Mouse (Mus musculus): ENCODE data around the gene Mgp. TPM values are rescaled to one million over a fixed set of nuclear protein-coding genes. Genes with fewer than 3 reads are reported as not detected.

Gene Mgp
- polyA plus RNA-seq, 1 experiment = 93.7 TPM

- Histone ChIP-seq H3K27me3 (ENCODE audit: control insufficient read depth, insufficient read depth, low read length) (no peaks in the 10 kb centered on the region), H3K4me1 (ENCODE audit: control insufficient read depth, insufficient read depth, low read length) (no peaks in the 10 kb centered on the region), H3K27ac (ENCODE audit: insufficient read depth, low read length) (no peak overlapping the region), H3K4me3 (replicated peaks; ENCODE audit: insufficient read depth, low read depth, low read length) (no peak overlapping the region)
- TF ChIP-seq CTCF (IDR thresholded peaks at IDR 0.05; ENCODE audit: borderline replicate concordance, insufficient read depth, low read depth, low read length) (no peak), POLR2A (IDR thresholded peaks at IDR 0.05; ENCODE audit: borderline replicate concordance, insufficient read depth, low read length) (no peak)
- WGBS = 17% methylated on average over 8 of the region's 8 CpGs
- DNase-seq = no peak
Measured at GRCm38 (mm10) chr6:136915721-136916395, 40.2 kb upstream of the Mgp start.

DNA sequence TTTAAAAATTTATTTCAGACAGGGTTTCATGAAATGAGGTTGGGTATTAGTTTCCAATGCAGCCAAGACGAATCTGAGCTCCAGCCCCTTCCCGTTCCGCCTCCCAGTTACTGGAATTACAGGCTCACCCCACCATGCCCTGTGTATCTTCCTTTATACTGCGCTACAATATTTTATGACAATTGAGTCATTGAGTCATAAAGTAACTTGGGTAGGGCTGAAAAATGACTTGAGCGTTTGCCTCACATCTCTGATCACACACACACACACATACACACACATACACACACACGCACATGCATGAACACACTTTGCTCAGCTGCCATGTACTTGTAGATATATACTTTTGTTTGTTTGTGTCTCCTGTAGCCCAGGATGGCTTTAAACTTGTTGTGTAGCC, 38.6 kb upstream of the Mgp start:
- H3K27ac ChIP-seq (ENCODE audit: insufficient read depth, low read length) = no peak overlapping the region
- H3K4me3 ChIP-seq (replicated peaks; ENCODE audit: insufficient read depth, low read depth, low read length) = no peak overlapping the region
- H3K27me3 ChIP-seq (ENCODE audit: control insufficient read depth, insufficient read depth, low read length) = no peaks in the 10 kb centered on the region
- no peaks in the 10 kb centered on the region for H3K4me1 ChIP-seq (ENCODE audit: control insufficient read depth, insufficient read depth, low read length)
- DNase-seq = no peak
- WGBS = 94% methylated on average over 6 of the region's 6 CpGs
- TF ChIP-seq POLR2A (IDR thresholded peaks at IDR 0.05; ENCODE audit: borderline replicate concordance, insufficient read depth, low read length) (no peak), CTCF (IDR thresholded peaks at IDR 0.05; ENCODE audit: borderline replicate concordance, insufficient read depth, low read depth, low read length) (no peak)

- Histone ChIP-seq H3K4me3 (replicated peaks; ENCODE audit: insufficient read depth, low read depth, low read length) (no peak overlapping the region), H3K27me3 (ENCODE audit: control insufficient read depth, insufficient read depth, low read length) (no peaks in the 10 kb centered on the region), H3K4me1 (ENCODE audit: control insufficient read depth, insufficient read depth, low read length) (no peaks in the 10 kb centered on the region), H3K27ac (ENCODE audit: insufficient read depth, low read length) (no peak overlapping the region)
- TF ChIP-seq POLR2A (IDR thresholded peaks at IDR 0.05; ENCODE audit: borderline replicate concordance, insufficient read depth, low read length) = no peak
- TF ChIP-seq CTCF (IDR thresholded peaks at IDR 0.05; ENCODE audit: borderline replicate concordance, insufficient read depth, low read depth, low read length) = no peak
- DNase-seq = no peak
- 9% methylated on average over 18 of the region's 18 CpGs for WGBS
Measured at GRCm38 (mm10) chr6:136913384-136914126, 37.9 kb upstream of the Mgp start.

GRCm38 (mm10) chr6:136912751-136913265, 37.2 kb upstream of the Mgp start:
- WGBS = 45% methylated on average over 1 of the region's 2 CpGs
- no peaks in the 10 kb centered on the region for H3K27me3 ChIP-seq (ENCODE audit: control insufficient read depth, insufficient read depth, low read length)
- H3K4me3 ChIP-seq (replicated peaks; ENCODE audit: insufficient read depth, low read depth, low read length) = no peak overlapping the region
- H3K4me1 ChIP-seq (ENCODE audit: control insufficient read depth, insufficient read depth, low read length) = no peaks in the 10 kb centered on the region
- H3K27ac ChIP-seq (ENCODE audit: insufficient read depth, low read length) = no peak overlapping the region
- no peak for DNase-seq
- no peak for TF ChIP-seq POLR2A (IDR thresholded peaks at IDR 0.05; ENCODE audit: borderline replicate concordance, insufficient read depth, low read length)
- no peak for TF ChIP-seq CTCF (IDR thresholded peaks at IDR 0.05; ENCODE audit: borderline replicate concordance, insufficient read depth, low read depth, low read length)

DNA sequence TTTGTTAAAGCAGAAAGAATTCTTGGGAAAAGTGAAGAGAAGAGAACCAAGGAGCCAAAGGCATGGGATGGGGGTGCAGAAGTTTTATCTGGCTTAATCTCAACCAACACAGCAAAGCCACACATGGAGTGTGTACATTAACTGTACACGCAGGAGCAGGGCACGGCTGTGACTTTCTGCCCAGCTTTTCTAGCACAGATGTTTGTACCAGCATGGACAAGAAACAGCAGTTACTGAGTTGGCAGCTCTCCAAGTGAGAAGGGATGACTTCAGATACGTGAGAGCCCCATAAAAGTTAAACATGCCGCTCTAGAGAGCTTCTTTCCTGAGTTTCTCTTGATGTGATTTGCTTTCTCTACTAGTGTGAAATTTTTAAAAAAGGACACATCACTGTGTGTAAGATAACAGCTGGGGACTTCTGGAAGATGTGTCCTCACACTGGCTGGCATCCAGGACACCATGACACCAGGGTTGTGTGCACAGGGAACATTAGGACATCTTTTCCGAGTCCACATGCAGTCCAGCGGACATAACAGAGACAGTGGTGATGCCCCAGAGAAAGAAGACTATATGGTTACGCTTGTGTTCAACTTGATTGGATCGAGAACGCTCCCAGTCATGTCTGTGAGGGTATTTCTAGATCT, 34.7 kb upstream of the Mgp start:
- Histone ChIP-seq H3K27me3 (ENCODE audit: control insufficient read depth, insufficient read depth, low read length) (no peaks in the 10 kb centered on the region), H3K4me3 (replicated peaks; ENCODE audit: insufficient read depth, low read depth, low read length) (no peak overlapping the region), H3K27ac (ENCODE audit: insufficient read depth, low read length) (no peak overlapping the region), H3K4me1 (ENCODE audit: control insufficient read depth, insufficient read depth, low read length) (no peaks in the 10 kb centered on the region)
- no peak for TF ChIP-seq POLR2A (IDR thresholded peaks at IDR 0.05; ENCODE audit: borderline replicate concordance, insufficient read depth, low read length)
- no peak for TF ChIP-seq CTCF (IDR thresholded peaks at IDR 0.05; ENCODE audit: borderline replicate concordance, insufficient read depth, low read depth, low read length)
- WGBS = 52% methylated on average over 9 of the region's 9 CpGs
- no peak for DNase-seq

GRCm38 (mm10) chr6:136906937-136907293, 31.3 kb upstream of the Mgp start:
- Histone ChIP-seq H3K27me3 (ENCODE audit: control insufficient read depth, insufficient read depth, low read length) (no peaks in the 10 kb centered on the region), H3K4me3 (replicated peaks; ENCODE audit: insufficient read depth, low read depth, low read length) (no peak overlapping the region), H3K4me1 (ENCODE audit: control insufficient read depth, insufficient read depth, low read length) (no peaks in the 10 kb centered on the region), H3K27ac (ENCODE audit: insufficient read depth, low read length) (no peak overlapping the region)
- 54% methylated on average over 10 of the region's 10 CpGs for WGBS
- no peak for DNase-seq
- TF ChIP-seq POLR2A (IDR thresholded peaks at IDR 0.05; ENCODE audit: borderline replicate concordance, insufficient read depth, low read length) = no peak
- TF ChIP-seq CTCF (IDR thresholded peaks at IDR 0.05; ENCODE audit: borderline replicate concordance, insufficient read depth, low read depth, low read length) = no peak

- Histone ChIP-seq H3K27me3 (ENCODE audit: control insufficient read depth, insufficient read depth, low read length) (no peaks in the 10 kb centered on the region), H3K4me3 (replicated peaks; ENCODE audit: insufficient read depth, low read depth, low read length) (no peak overlapping the region), H3K4me1 (ENCODE audit: control insufficient read depth, insufficient read depth, low read length) (no peaks in the 10 kb centered on the region), H3K27ac (ENCODE audit: insufficient read depth, low read length) (no peak overlapping the region)
- TF ChIP-seq POLR2A (IDR thresholded peaks at IDR 0.05; ENCODE audit: borderline replicate concordance, insufficient read depth, low read length) (no peak), CTCF (IDR thresholded peaks at IDR 0.05; ENCODE audit: borderline replicate concordance, insufficient read depth, low read depth, low read length) (no peak)
- DNase-seq = no peak
- 69% methylated on average over 19 of the region's 19 CpGs for WGBS
Measured at GRCm38 (mm10) chr6:136906283-136906936, 30.8 kb upstream of the Mgp start.

All from cerebellum, adult 2 months (tissue).